Mouse (Mus musculus): ENCODE measurements around the gene 2410004P03Rik.

DNA sequence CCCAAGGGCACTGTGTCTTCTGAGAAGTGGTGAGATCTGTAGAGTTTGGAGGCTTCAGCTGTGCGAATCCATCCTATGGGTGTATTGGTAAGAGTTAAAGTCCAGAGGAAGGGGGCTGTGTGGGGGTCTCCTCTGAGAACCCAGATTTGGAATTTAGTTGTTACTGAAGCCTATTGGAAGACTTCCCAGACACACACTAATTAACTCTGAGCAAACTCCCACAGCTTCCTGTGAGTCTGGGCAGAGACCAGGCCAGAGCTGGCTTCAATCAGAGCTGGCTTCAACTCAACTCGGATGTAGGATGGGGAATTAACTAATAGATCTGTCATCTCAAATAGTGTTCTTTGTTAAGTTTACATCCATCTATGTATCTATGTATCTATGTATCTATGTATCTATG is 4.2 kb upstream of the 2410004P03Rik start:
- TF ChIP-seq CTCF (IDR thresholded peaks at IDR 0.05; ENCODE audit: borderline replicate concordance, insufficient read depth, low read length) (no peak), POLR2A (IDR thresholded peaks at IDR 0.05; ENCODE audit: low read depth, low read length) (no peak)
